Mouse (Mus musculus) gastrocnemius, postnatal 4 days (tissue): Measurements from ENCODE around the gene 1700024G13Rik. TPM values are rescaled to one million over a fixed set of nuclear protein-coding genes. Genes with fewer than 3 reads are reported as not detected.

ENCODE experiments used
- DNase-seq, 2 experiments: peaks; one replicate each; pipeline ENCODE4 v3.0.0; 2021 to 2022; ENCODE audit warnings: low spot score in 2 of 2, mixed read lengths in 2 of 2
- total RNA-seq, 2 experiments: library from RNA; stranded (reverse); gene quantifications; 2 replicates each; pipeline ENCODE4 v1.2.3; 2021

Gene 1700024G13Rik
- total RNA-seq, 2 experiments from 2014 or later, result not detected

DNA sequence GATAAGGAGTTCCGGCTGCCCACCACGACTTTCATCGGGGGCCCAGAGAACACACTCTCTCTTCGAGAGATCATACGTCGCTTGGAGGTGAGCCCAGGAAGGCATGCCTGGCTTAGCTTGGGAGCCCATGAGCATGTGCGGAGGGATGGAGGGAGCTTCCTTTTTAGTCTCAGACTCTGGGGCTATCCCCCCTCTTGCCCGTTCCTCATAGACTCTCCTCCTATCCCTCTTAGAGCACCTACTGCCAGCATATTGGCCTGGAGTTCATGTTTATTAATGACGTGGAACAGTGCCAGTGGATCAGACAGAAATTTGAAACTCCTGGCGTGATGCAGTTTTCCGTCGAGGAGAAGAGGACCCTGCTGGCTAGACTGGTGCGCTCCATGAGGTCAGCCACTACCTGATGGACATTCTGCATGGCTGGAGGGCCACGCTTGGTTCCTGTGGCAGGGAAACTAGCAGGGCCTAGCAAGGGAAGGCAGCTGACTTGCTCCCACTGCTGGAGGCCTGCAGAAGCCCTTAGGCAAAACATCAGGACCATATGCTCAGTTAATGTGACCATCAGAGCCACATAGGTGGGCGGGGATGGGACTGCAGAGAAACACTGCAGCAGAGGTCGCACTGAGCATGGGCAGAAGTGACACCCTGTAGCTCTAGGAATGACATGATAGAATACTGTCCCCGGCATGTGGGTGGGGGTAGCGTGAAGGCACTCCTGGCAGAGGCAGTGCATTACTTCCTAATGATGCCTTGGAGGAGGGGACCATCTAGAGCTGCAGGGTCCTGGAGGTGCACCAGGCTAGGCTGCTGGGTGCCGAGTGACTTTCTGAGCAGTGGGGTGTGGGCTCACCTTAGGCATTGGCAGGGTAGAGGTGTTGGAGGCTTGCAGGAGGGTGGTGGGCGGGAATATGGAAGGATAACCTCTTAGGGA, 55.4 kb downstream of the 1700024G13Rik start:
- DNase-seq, result no peak

DNA sequence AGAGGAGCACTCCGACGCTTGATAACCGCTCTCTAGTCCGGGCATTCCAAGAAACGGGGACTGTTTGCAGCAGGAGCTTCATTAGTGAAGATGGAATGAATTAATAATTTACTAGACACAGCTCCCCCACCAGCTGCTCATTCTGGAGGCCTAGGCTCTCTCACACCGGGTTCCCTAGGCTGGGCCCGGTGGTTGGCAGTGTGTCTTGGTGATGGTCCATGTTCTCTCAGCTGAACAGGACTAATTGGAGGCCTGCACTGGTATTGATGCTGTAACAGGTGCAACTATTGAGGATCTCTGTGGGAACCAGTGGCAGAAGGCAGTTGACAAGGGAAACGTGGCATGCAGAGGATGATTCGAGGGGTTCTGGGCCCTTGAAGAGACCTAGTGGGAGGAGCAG, 60.8 kb downstream of the 1700024G13Rik start:
- DNase-seq, result no peak

Other genes starting within 250 kb of the 1700024G13Rik start
- not detected for gene Msmb, start 246.4 kb downstream of the 1700024G13Rik start, total RNA-seq
- gene Ncoa4, start 228.5 kb downstream of the 1700024G13Rik start, total RNA-seq, result 10 to 100 TPM; 59.1 to 67.0 TPM
- 100 to 1,000 TPM; 117 to 139 TPM for gene Timm23, start 186.5 kb downstream of the 1700024G13Rik start, total RNA-seq
- gene Parg, start 186.4 kb downstream of the 1700024G13Rik start, total RNA-seq, result 10 to 100 TPM; 25.9 to 32.2 TPM
- gene Ogdhl, start 66.4 kb downstream of the 1700024G13Rik start, total RNA-seq, result 1 to 10 TPM; 4.4 to 6.6 TPM
- not detected for gene Slc18a3, start 76.5 kb upstream of the 1700024G13Rik start, total RNA-seq
- gene Chat, start 77.6 kb upstream of the 1700024G13Rik start, total RNA-seq, result not detected
- gene Ercc6, start 125.1 kb upstream of the 1700024G13Rik start, total RNA-seq, result 10 to 100 TPM in 1 of 2 experiments, 1 to 10 TPM in 1; 10.0 to 13.6 TPM
- gene Prrxl1, start 211.0 kb upstream of the 1700024G13Rik start, total RNA-seq, result not detected